Comparison of ENCODE assay signal across 7 mouse cellular contexts in genomic region chr16:91043461-91044248, GRCm38 (mm10). TPM values are rescaled to one million over a fixed set of nuclear protein-coding genes. Genes with fewer than 3 reads are reported as not detected.
DNase-seq lines count a peak whose midpoint lies in the region; ATAC-seq lines count a peak whose summit lies in the region.

No protein-coding gene starts in this region.

- under 1% methylated on average over 49 of the region's 63 CpGs for WGBS in limb, embryonic 13.5 days
- WGBS in midbrain, embryonic 15.5 days = under 1% methylated on average over 59 of the region's 63 CpGs

- peaks cover 20% of the 10 kb centered on the region for H3K36me3 ChIP-seq in limb, embryonic 13.5 days
- no peaks in the 10 kb centered on the region for H3K36me3 ChIP-seq in midbrain, embryonic 15.5 days (replicated peaks)

- peak overlapping the region; percentile 94 for H3K9ac ChIP-seq in limb, embryonic 13.5 days
- H3K9ac ChIP-seq in midbrain, embryonic 15.5 days = peak overlapping the region; percentile 97

- peak; percentile 73 for DNase-seq in adrenal gland, adult 2 months
- DNase-seq in embryo, embryonic 10 days (ENCODE audit: low spot score) = peak; percentile 64
- peak; percentile 55 for DNase-seq in gastrocnemius, postnatal 25 days
- DNase-seq in kidney, adult 11 months = peak; percentile 55
- DNase-seq in spleen, adult 18-20 months = peak; percentile 38 to 57

- no peaks in the 10 kb centered on the region for H3K9me3 ChIP-seq in limb, embryonic 13.5 days
- no peaks in the 10 kb centered on the region for H3K9me3 ChIP-seq in midbrain, embryonic 15.5 days

- peak overlapping the region; percentile 97 for H3K27ac ChIP-seq in limb, embryonic 13.5 days
- H3K27ac ChIP-seq in midbrain, embryonic 15.5 days = peak overlapping the region; percentile 96

- H3K4me3 ChIP-seq in limb, embryonic 13.5 days = peak overlapping the region; percentile 98
- H3K4me3 ChIP-seq in midbrain, embryonic 15.5 days = peak overlapping the region; percentile 88

- ATAC-seq in limb, embryonic 13.5 days (ENCODE audit: low FRiP score, low read depth) = peak; percentile 68
- ATAC-seq in midbrain, embryonic 15.5 days (replicated peaks) = peak; percentile 80

- no peaks in the 10 kb centered on the region for H3K27me3 ChIP-seq in limb, embryonic 13.5 days
- H3K27me3 ChIP-seq in midbrain, embryonic 15.5 days (replicated peaks) = no peaks in the 10 kb centered on the region; the same call in 1 of the 2 replicates

- peak overlapping the region; percentile 78 for H3K4me2 ChIP-seq in limb, embryonic 13.5 days (replicated peaks)
- peak overlapping the region; percentile 66 for H3K4me2 ChIP-seq in midbrain, embryonic 15.5 days

- peaks cover 20% of the 10 kb centered on the region for H3K4me1 ChIP-seq in limb, embryonic 13.5 days
- peaks cover 25% of the 10 kb centered on the region for H3K4me1 ChIP-seq in midbrain, embryonic 15.5 days

RNA-seq across cellular contexts. Expression of gene Paxbp1, which starts 0.7 kb away (rescaled TPM):
- total RNA-seq in adrenal gland, adult 2 months (2021) = 10 to 100 TPM; 32.9 to 63.1 TPM
- 8.8 and 11.6 TPM in 2 replicates for polyA plus RNA-seq in adrenal gland, adult 2 months (2012; rRNA removed)
- 1 to 10 TPM; 8.9 to 9.8 TPM for total RNA-seq in gastrocnemius, postnatal 25 days (2021)
- 72.3 and 73.1 TPM in 2 replicates for polyA plus RNA-seq in limb, embryonic 13.5 days (2015; fragmentation: Nextera tagmentation; extraction: Ambion mirVana)
- 71.4 and 80.7 TPM in 2 replicates for polyA plus RNA-seq in midbrain, embryonic 15.5 days (2015; fragmentation: Nextera tagmentation; extraction: Ambion mirVana)

RNA-seq across cellular contexts. Expression of gene Synj1, which starts 32.5 kb away (rescaled TPM):
- total RNA-seq in adrenal gland, adult 2 months (2021) = 10 to 100 TPM; 44.3 to 65.6 TPM
- polyA plus RNA-seq in adrenal gland, adult 2 months (2012; rRNA removed) = 23.4 and 27.5 TPM in 2 replicates
- 10 to 100 TPM in 1 of 2 experiments, 1 to 10 TPM in 1; 10.0 to 10.9 TPM for total RNA-seq in gastrocnemius, postnatal 25 days (2021)
- polyA plus RNA-seq in limb, embryonic 13.5 days (2015; fragmentation: Nextera tagmentation; extraction: Ambion mirVana) = 8.4 and 11.0 TPM in 2 replicates
- polyA plus RNA-seq in midbrain, embryonic 15.5 days (2015; fragmentation: Nextera tagmentation; extraction: Ambion mirVana) = 51.7 and 55.3 TPM in 2 replicates

RNA-seq across cellular contexts. Expression of gene 4932438H23Rik, which starts 51.3 kb away (rescaled TPM):
- under 1 TPM in 1 of 2 experiments, not detected in 1; 0.21 TPM for total RNA-seq in adrenal gland, adult 2 months (2021)
- 0.06 TPM in 1 of 2 replicates, not detected in the other for polyA plus RNA-seq in adrenal gland, adult 2 months (2012; rRNA removed)
- total RNA-seq in gastrocnemius, postnatal 25 days (2021) = under 1 TPM; 0.33 to 0.38 TPM
- polyA plus RNA-seq in limb, embryonic 13.5 days (2015; fragmentation: Nextera tagmentation; extraction: Ambion mirVana) = 0.11 and 0.55 TPM in 2 replicates
- 0.72 and 1.3 TPM in 2 replicates for polyA plus RNA-seq in midbrain, embryonic 15.5 days (2015; fragmentation: Nextera tagmentation; extraction: Ambion mirVana)

Comparison
In these comparisons a context has a peak if more than half of its experiments do, and no peak if none do; other contexts are left out.
1. Peak in every context shown above with its lines: DNase-seq, ATAC-seq, H3K4me3 ChIP-seq and H3K27ac ChIP-seq.